22 mouse cellular contexts compared by ENCODE assay signal in the genomic region with DNA sequence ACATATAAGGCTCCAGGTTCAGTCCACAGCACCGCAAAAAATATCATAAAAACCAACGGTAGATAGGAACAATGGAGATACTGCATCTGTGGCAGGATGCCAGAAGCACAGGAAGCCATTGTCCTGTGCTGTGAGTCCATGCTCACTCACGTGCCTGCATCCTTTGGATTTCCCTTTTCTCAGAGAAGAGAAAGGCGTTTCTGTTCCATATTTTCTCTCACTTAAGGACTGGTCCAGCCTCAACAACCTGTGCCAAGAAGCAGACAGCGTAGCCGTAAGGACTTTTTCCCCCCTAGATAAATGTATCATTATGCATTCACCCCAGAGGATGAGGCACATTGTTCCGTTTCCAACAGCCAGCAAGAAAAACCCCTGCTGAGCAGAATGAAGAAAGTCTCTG.
DNase-seq lines count a peak whose midpoint lies in the region; ATAC-seq lines count a peak whose summit lies in the region.
"Had no signal": no experiment of that assay in that cellular context is flagged by ENCODE, and none has a peak within 500 bp of the region (broad histone marks: within the 10 kb centered on the region; RNA-seq: fewer than 3 reads in every experiment).

No protein-coding gene starts in this region.

- WGBS in limb, embryonic 15.5 days: 59% methylated on average over 7 of the region's 7 CpGs

- peak; percentile 85 for DNase-seq in heart, adult 11 months
- no peak for DNase-seq in heart, postnatal 36 days
- peak; percentile 33 for DNase-seq in retina, postnatal 1 day
- DNase-seq in retina, embryonic 14.5 days (ENCODE audit: low spot score): no peak
- DNase-seq: adrenal gland, postnatal 10 days; adrenal gland, postnatal 36 days; cerebellum, adult 18-20 months; cerebellum, adult 9-10 months; cerebellum, postnatal 14 days; gastrocnemius, postnatal 25 days; heart, adult 2 months; heart, postnatal 14 days had no signal

- H3K27me3 ChIP-seq in limb, embryonic 15.5 days: no peaks in the 10 kb centered on the region
- H3K27me3 ChIP-seq: heart, embryonic 13.5 days had no signal

- H3K36me3 ChIP-seq in limb, embryonic 15.5 days: no peaks in the 10 kb centered on the region
- H3K36me3 ChIP-seq: heart, embryonic 10.5 days; heart, embryonic 13.5 days; hindbrain, embryonic 13.5 days had no signal

- H3K4me3 ChIP-seq in limb, embryonic 15.5 days: no peak overlapping the region
- H3K4me3 ChIP-seq: heart, adult 2 months; heart, embryonic 10.5 days; heart, embryonic 13.5 days; hindbrain, embryonic 13.5 days had no signal

- intact Hi-C loops in heart, postnatal 36 days (cut with DNase I): loop anchor here (5.0 kb wide), 1 partner anchor 57 kb away; no protein-coding TSS in a partner anchor

- H3K9me3 ChIP-seq in limb, embryonic 15.5 days: no peaks in the 10 kb centered on the region
- H3K9me3 ChIP-seq: heart, embryonic 10.5 days; heart, embryonic 13.5 days; hindbrain, embryonic 13.5 days had no signal

- no peak overlapping the region for H3K9ac ChIP-seq in limb, embryonic 15.5 days
- H3K9ac ChIP-seq: heart, embryonic 13.5 days; hindbrain, embryonic 13.5 days had no signal

- 0 out of 2 replicates have a peak overlapping the region, but pooled peaks have one; percentile 11 for H3K27ac ChIP-seq in limb, embryonic 15.5 days
- H3K27ac ChIP-seq: heart, adult 2 months; heart, embryonic 10.5 days; heart, embryonic 13.5 days; hindbrain, embryonic 13.5 days; hindbrain, postnatal 0 days had no signal

- ATAC-seq in limb, embryonic 15.5 days (ENCODE audit: insufficient number of reproducible peaks, low FRiP score, low TSS enrichment, low read depth): no peak
- ATAC-seq in erythroblast, adult 5-6 weeks (replicated peaks; ENCODE audit: low FRiP score, poor library complexity, severe bottlenecking): no peak
- ATAC-seq: CD4-positive, CD25-positive, alpha-beta regulatory T cell, adult 4 months; forebrain, embryonic 14.5 days; hindbrain, postnatal 0 days; inflammation-experienced regulatory T-cells, adult 6 months; intestine, embryonic 16.5 days had no signal

- peaks cover 4% of the 10 kb centered on the region; the same call in 1 of the 2 replicates for H3K4me1 ChIP-seq in limb, embryonic 15.5 days

- H3K4me2 ChIP-seq in limb, embryonic 15.5 days: no peak overlapping the region
- H3K4me2 ChIP-seq: heart, embryonic 13.5 days; hindbrain, embryonic 13.5 days had no signal

Comparison
In these comparisons a context has a peak if more than half of its experiments do, and no peak if none do; other contexts are left out.
1. DNase-seq: peak in heart, adult 11 months (single experiment) and retina, postnatal 1 day (single experiment); none in heart, postnatal 36 days (0 of 2) and retina, embryonic 14.5 days (single experiment).